Mouse (Mus musculus) gastrocnemius, adult 18-20 months (tissue): ENCODE measurements around the gene Obp2b. TPM values are rescaled to one million over a fixed set of nuclear protein-coding genes. Genes with fewer than 3 reads are reported as not detected.
"Not testable (repeated sequence)": the region's sequence is repeated elsewhere in the genome, so short reads cannot be mapped to it uniquely, and the experiment has no call there.

Experiments used
- DNase-seq: peaks from one replicate; pipeline ENCODE4 v3.0.0; 2021; ENCODE audit warnings: low spot score
- long read RNA-seq, 2 experiments: library from polyadenylated mRNA; stranded (forward); transcript quantifications; one replicate each; pipeline ENCODE4 v2.0.0; 2021
- total RNA-seq, 2 experiments: library from RNA; stranded (reverse); gene quantifications; 2 replicates each; pipeline ENCODE4 v1.2.3; 2021

The Obp2b gene
- total RNA-seq = not detected
- long read RNA-seq, experiment 1 = 0 reads
- long read RNA-seq, experiment 2 = 0 reads

GRCm38 (mm10) chr2:25736709-25737108, at the start of gene Obp2b:
Obp2b (plus strand) TSS chr2:25737009.
- DNase-seq = not testable (repeated sequence)

GRCm38 (mm10) chr2:25694605-25695004, 42.2 kb upstream of the Obp2b start:
- DNase-seq = peak; percentile 61

- no peak for DNase-seq
Observed at GRCm38 (mm10) chr2:25696951-25697350, 39.9 kb upstream of the Obp2b start.

- DNase-seq = no peak
Observed at GRCm38 (mm10) chr2:25698696-25699095, 38.1 kb upstream of the Obp2b start.

GRCm38 (mm10) chr2:25699743-25700142, 37.1 kb upstream of the Obp2b start, which contains the start of gene Obp2a:
Obp2a (plus strand) TSS chr2:25700043.
- not testable (repeated sequence) for DNase-seq

- no peak for DNase-seq
Observed at GRCm38 (mm10) chr2:25701001-25701400, 35.8 kb upstream of the Obp2b start.

- DNase-seq = no peak
Observed at GRCm38 (mm10) chr2:25703706-25704105, 33.1 kb upstream of the Obp2b start.

- DNase-seq = peak; percentile 69
Observed at GRCm38 (mm10) chr2:25706643-25707481, 29.9 kb upstream of the Obp2b start, which contains the start of gene Bmyc. Bmyc (plus strand) TSS chr2:25706739.

- peak; percentile 55 for DNase-seq
Observed at GRCm38 (mm10) chr2:25708121-25708520, 28.7 kb upstream of the Obp2b start.

- DNase-seq = not testable (repeated sequence)
Observed at GRCm38 (mm10) chr2:25709056-25709455, 27.8 kb upstream of the Obp2b start.

- DNase-seq = not testable (repeated sequence)
Observed at GRCm38 (mm10) chr2:25709791-25710190, 27.0 kb upstream of the Obp2b start.

GRCm38 (mm10) chr2:25711641-25712040, 25.2 kb upstream of the Obp2b start:
- not testable (repeated sequence) for DNase-seq

- DNase-seq = no peak
Observed at GRCm38 (mm10) chr2:25717222-25717621, 19.6 kb upstream of the Obp2b start.

GRCm38 (mm10) chr2:25733199-25733930, 3.4 kb upstream of the Obp2b start:
- no peak for DNase-seq

GRCm38 (mm10) chr2:25741671-25742070, 4.9 kb downstream of the Obp2b start:
- no peak for DNase-seq

- DNase-seq = no peak
Observed at GRCm38 (mm10) chr2:25754201-25754600, 17.4 kb downstream of the Obp2b start.

GRCm38 (mm10) chr2:25758064-25758625, 21.3 kb downstream of the Obp2b start:
- no peak for DNase-seq

GRCm38 (mm10) chr2:25765269-25765668, 28.5 kb downstream of the Obp2b start, which contains the start of gene Lcn3:
Lcn3 (plus strand) TSS chr2:25765569.
- DNase-seq = no peak

- no peak for DNase-seq
Observed at GRCm38 (mm10) chr2:25767764-25768163, 31.0 kb downstream of the Obp2b start.

GRCm38 (mm10) chr2:25773507-25773906, 36.7 kb downstream of the Obp2b start:
- DNase-seq = no peak

GRCm38 (mm10) chr2:25774640-25775039, 37.8 kb downstream of the Obp2b start:
- DNase-seq = no peak

GRCm38 (mm10) chr2:25775991-25776390, 39.2 kb downstream of the Obp2b start:
- DNase-seq = no peak
